Mouse (Mus musculus): ENCODE results near the gene Eif3d. TPM values are rescaled to one million over a fixed set of nuclear protein-coding genes. Genes with fewer than 3 reads are reported as not detected.

Eif3d gene
- polyA plus RNA-seq, 1 experiment from 2014 or later = 120 TPM

- Histone ChIP-seq H3K4me1 (replicated peaks; ENCODE audit: insufficient read depth, low read length) (no peaks in the 10 kb centered on the region), H3K4me2 (ENCODE audit: low read length) (no peak overlapping the region), H3K9ac (ENCODE audit: low read depth, low read length) (no peak overlapping the region), H3K27me3 (ENCODE audit: insufficient read depth, low read length) (no peaks in the 10 kb centered on the region), H3K27ac (no peak overlapping the region), H3K4me3 (replicated peaks; ENCODE audit: low read depth, low read length) (no peak overlapping the region), H3K36me3 (ENCODE audit: insufficient read depth, low read length) (no peaks in the 10 kb centered on the region), H3K9me3 (replicated peaks; ENCODE audit: low read length) (no peaks in the 10 kb centered on the region)
- DNase-seq (ENCODE audit: low spot score) (peak; percentile 33), ATAC-seq (replicated peaks; ENCODE audit: low FRiP score, low read depth) (no peak)
- 20% methylated on average over 3 of the region's 3 CpGs for WGBS
- TF ChIP-seq CTCF (IDR thresholded peaks at IDR 0.05; ENCODE audit: low read depth) = no peak
Observed at GRCm38 (mm10) chr15:77983391-77983790, 12.8 kb upstream of the Eif3d start.

GRCm38 (mm10) chr15:77982195-77982939 is 11.8 kb upstream of the Eif3d start:
- no peaks in the 10 kb centered on the region for H3K4me1 ChIP-seq (replicated peaks; ENCODE audit: insufficient read depth, low read length)
- H3K27me3 ChIP-seq (ENCODE audit: insufficient read depth, low read length) = no peaks in the 10 kb centered on the region
- H3K9me3 ChIP-seq (replicated peaks; ENCODE audit: low read length) = no peaks in the 10 kb centered on the region
- H3K27ac ChIP-seq = no peak overlapping the region
- peak; percentile 79 for TF ChIP-seq CTCF (IDR thresholded peaks at IDR 0.05; ENCODE audit: low read depth)
- H3K4me2 ChIP-seq (ENCODE audit: low read length) = no peak overlapping the region
- H3K36me3 ChIP-seq (ENCODE audit: insufficient read depth, low read length) = no peaks in the 10 kb centered on the region
- 26% methylated on average over 18 of the region's 18 CpGs for WGBS
- H3K9ac ChIP-seq (ENCODE audit: low read depth, low read length) = no peak overlapping the region
- H3K4me3 ChIP-seq (replicated peaks; ENCODE audit: low read depth, low read length) = no peak overlapping the region
- DNase-seq (ENCODE audit: low spot score) (peak; percentile 64), ATAC-seq (replicated peaks; ENCODE audit: low FRiP score, low read depth) (no peak)

- no peaks in the 10 kb centered on the region for H3K27me3 ChIP-seq (ENCODE audit: insufficient read depth, low read length)
- no peaks in the 10 kb centered on the region for H3K36me3 ChIP-seq (ENCODE audit: insufficient read depth, low read length)
- no peak for ATAC-seq (replicated peaks; ENCODE audit: low FRiP score, low read depth)
- H3K4me2 ChIP-seq (ENCODE audit: low read length) = no peak overlapping the region
- H3K27ac ChIP-seq = no peak overlapping the region
- no peak overlapping the region for H3K9ac ChIP-seq (ENCODE audit: low read depth, low read length)
- H3K4me3 ChIP-seq (replicated peaks; ENCODE audit: low read depth, low read length) = no peak overlapping the region
- no peak for DNase-seq (ENCODE audit: low spot score)
- no peak for TF ChIP-seq CTCF (IDR thresholded peaks at IDR 0.05; ENCODE audit: low read depth)
- H3K9me3 ChIP-seq (replicated peaks; ENCODE audit: low read length) = no peaks in the 10 kb centered on the region
- no peaks in the 10 kb centered on the region for H3K4me1 ChIP-seq (replicated peaks; ENCODE audit: insufficient read depth, low read length)
- 65% methylated on average over 5 of the region's 5 CpGs for WGBS
Observed at GRCm38 (mm10) chr15:77981181-77981680, 10.6 kb upstream of the Eif3d start.

DNA sequence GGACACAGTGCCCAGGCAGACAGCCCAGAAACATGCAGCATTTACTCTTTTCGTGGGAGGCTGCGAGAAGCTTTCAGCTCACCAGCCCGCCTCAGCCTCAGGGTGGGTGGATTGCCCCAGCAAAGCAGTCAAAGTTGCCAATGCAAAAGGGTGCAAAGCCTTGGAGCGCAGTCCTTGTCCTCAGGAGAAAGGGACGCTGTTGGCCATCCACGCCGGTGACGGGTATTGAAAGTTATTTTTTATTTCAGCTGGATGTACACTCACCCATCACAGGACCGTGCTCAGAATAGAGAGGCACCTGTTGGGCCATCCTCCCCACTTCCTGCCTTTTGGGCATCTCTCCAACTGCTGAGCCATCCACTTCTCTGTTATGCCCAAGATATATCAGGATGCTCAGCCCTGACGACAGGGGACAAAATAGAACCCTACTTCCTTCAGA is 8.8 kb upstream of the Eif3d start:
- 80% methylated on average over 10 of the region's 10 CpGs for WGBS
- H3K36me3 ChIP-seq (ENCODE audit: insufficient read depth, low read length) = no peaks in the 10 kb centered on the region
- H3K9ac ChIP-seq (ENCODE audit: low read depth, low read length) = no peak overlapping the region
- ATAC-seq (replicated peaks; ENCODE audit: low FRiP score, low read depth) (no peak), DNase-seq (ENCODE audit: low spot score) (no peak)
- H3K27me3 ChIP-seq (ENCODE audit: insufficient read depth, low read length) = no peaks in the 10 kb centered on the region
- H3K4me1 ChIP-seq (replicated peaks; ENCODE audit: insufficient read depth, low read length) = no peaks in the 10 kb centered on the region
- no peak overlapping the region for H3K4me3 ChIP-seq (replicated peaks; ENCODE audit: low read depth, low read length)
- H3K27ac ChIP-seq = no peak overlapping the region
- H3K4me2 ChIP-seq (ENCODE audit: low read length) = no peak overlapping the region
- no peaks in the 10 kb centered on the region for H3K9me3 ChIP-seq (replicated peaks; ENCODE audit: low read length)
- TF ChIP-seq CTCF (IDR thresholded peaks at IDR 0.05; ENCODE audit: low read depth) = no peak

- Histone ChIP-seq H3K4me1 (replicated peaks; ENCODE audit: insufficient read depth, low read length) (no peaks in the 10 kb centered on the region), H3K36me3 (ENCODE audit: insufficient read depth, low read length) (no peaks in the 10 kb centered on the region), H3K4me3 (replicated peaks; ENCODE audit: low read depth, low read length) (no peak overlapping the region), H3K9me3 (replicated peaks; ENCODE audit: low read length) (no peaks in the 10 kb centered on the region), H3K4me2 (ENCODE audit: low read length) (no peak overlapping the region), H3K27ac (no peak overlapping the region), H3K9ac (ENCODE audit: low read depth, low read length) (no peak overlapping the region), H3K27me3 (ENCODE audit: insufficient read depth, low read length) (no peaks in the 10 kb centered on the region)
- DNase-seq (ENCODE audit: low spot score) = no peak
- 67% methylated on average over 3 of the region's 3 CpGs for WGBS
- ATAC-seq (replicated peaks; ENCODE audit: low FRiP score, low read depth) = no peak
- TF ChIP-seq CTCF (IDR thresholded peaks at IDR 0.05; ENCODE audit: low read depth) = no peak
Observed at GRCm38 (mm10) chr15:77977663-77978062, 7.0 kb upstream of the Eif3d start.

DNA sequence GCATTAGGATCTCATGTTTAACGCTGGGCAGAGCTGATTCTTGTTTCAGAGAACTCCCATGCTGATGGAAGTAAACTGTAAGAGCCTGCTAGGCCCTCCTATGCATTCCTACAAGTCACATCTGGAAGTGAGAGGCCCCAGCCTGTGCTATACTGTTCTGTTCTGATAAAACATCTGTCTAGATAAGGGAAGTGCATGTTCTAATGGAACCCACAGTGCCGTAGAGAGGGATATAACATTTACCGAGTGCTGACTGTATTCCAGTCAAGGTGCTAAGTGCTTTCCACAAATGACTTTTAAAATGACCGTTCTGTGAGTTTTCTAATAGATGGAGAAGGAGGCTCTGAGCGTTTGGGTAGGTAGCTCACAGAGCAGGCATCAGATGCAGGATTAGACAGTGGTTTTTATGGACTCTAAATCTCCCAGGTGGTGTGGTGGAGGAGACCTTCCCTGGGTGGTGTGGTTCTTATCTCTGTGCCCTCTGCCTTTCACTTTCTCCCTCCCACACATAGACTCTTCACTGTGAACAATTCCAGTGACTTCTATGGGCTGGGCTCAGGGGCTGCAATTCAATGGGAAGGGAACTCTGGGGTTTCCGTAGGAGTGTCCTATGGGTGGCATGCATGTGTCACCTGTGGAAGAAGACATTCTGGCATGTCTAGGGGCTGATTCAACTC is 3.7 kb upstream of the Eif3d start:
- TF ChIP-seq CTCF (IDR thresholded peaks at IDR 0.05; ENCODE audit: low read depth) = no peak
- 70% methylated on average over 6 of the region's 6 CpGs for WGBS
- no peak overlapping the region for H3K27ac ChIP-seq
- H3K4me1 ChIP-seq (replicated peaks; ENCODE audit: insufficient read depth, low read length) = peaks cover 4% of the 10 kb centered on the region; the same call in 1 of the 2 replicates
- no peak overlapping the region for H3K9ac ChIP-seq (ENCODE audit: low read depth, low read length)
- DNase-seq (ENCODE audit: low spot score) (no peak), ATAC-seq (replicated peaks; ENCODE audit: low FRiP score, low read depth) (no peak)
- no peak overlapping the region for H3K4me2 ChIP-seq (ENCODE audit: low read length)
- H3K27me3 ChIP-seq (ENCODE audit: insufficient read depth, low read length) = no peaks in the 10 kb centered on the region
- no peaks in the 10 kb centered on the region for H3K9me3 ChIP-seq (replicated peaks; ENCODE audit: low read length)
- H3K4me3 ChIP-seq (replicated peaks; ENCODE audit: low read depth, low read length) = no peak overlapping the region
- no peaks in the 10 kb centered on the region for H3K36me3 ChIP-seq (ENCODE audit: insufficient read depth, low read length)

Data from kidney, postnatal 0 days (tissue).